Mouse (Mus musculus): Measurements from ENCODE around the gene Top3a. TPM values are rescaled to one million over a fixed set of nuclear protein-coding genes. Genes with fewer than 3 reads are reported as not detected.

The Top3a gene
- 27.6 TPM for total RNA-seq (2023)

GRCm38 (mm10) chr11:60776829-60777740, at the start of gene Top3a, which contains the start of gene Smcr8:
TSS of gene Top3a (minus strand) at chr11:60777365.
TSS of gene Smcr8 (plus strand) at chr11:60777524.

GRCm38 (mm10) chr11:60811618-60812017, 34.5 kb upstream of the Top3a start, which contains the start of gene Shmt1:
TSS of gene Shmt1 (minus strand) at chr11:60811718.

GRCm38 (mm10) chr11:60728260-60728761, 48.9 kb downstream of the Top3a start, which contains the start of gene Mief2:
TSS of gene Mief2 (plus strand) at chr11:60728398.

GRCm38 (mm10) chr11:60726601-60727391, 50.4 kb downstream of the Top3a start, which contains the start of gene Flii:
TSS of gene Flii (minus strand) at chr11:60727263.

GRCm38 (mm10) chr11:60699524-60700075, 77.6 kb downstream of the Top3a start, which contains the start of gene Llgl1:
TSS of gene Llgl1 (plus strand) at chr11:60699723.

Other genes with a start within 250 kb of the Top3a start
- gene Alkbh5, start 241.0 kb downstream of the Top3a start, total RNA-seq (2023): 58.0 TPM
- gene Llgl1, start 77.6 kb downstream of the Top3a start, total RNA-seq (2023): 34.1 TPM
- 165 TPM for gene Flii, start 50.1 kb downstream of the Top3a start, total RNA-seq (2023)
- 16.6 TPM for gene Mief2, start 49.0 kb downstream of the Top3a start, total RNA-seq (2023)
- 87.4 TPM for gene Smcr8, start 159 bp upstream of the Top3a start, total RNA-seq (2023)
- gene Shmt1, start 34.4 kb upstream of the Top3a start, total RNA-seq (2023): 6.9 TPM
- 11.8 TPM for gene Dhrs7b, start 53.3 kb upstream of the Top3a start, total RNA-seq (2023)
- 23.5 TPM for gene Tmem11, start 101.9 kb upstream of the Top3a start, total RNA-seq (2023)
- 8.8 TPM for gene Natd1, start 137.4 kb upstream of the Top3a start, total RNA-seq (2023)
- gene Map2k3, start 154.7 kb upstream of the Top3a start, total RNA-seq (2023): 20.5 TPM
- not detected for gene Kcnj12, start 245.2 kb upstream of the Top3a start, total RNA-seq (2023)

Data from CD8-positive naive resting alpha-beta T cell, adult 57 days (primary cell).